Mouse (Mus musculus) megakaryocyte, adult 5-6 weeks (primary cell): ENCODE measurements around the gene Nup133. TPM values are rescaled to one million over a fixed set of nuclear protein-coding genes. Genes with fewer than 3 reads are reported as not detected.
A peak's percentile ranks its signal among the peaks of the same experiment; 100 is the strongest.
"Not testable (repeated sequence)": the region's sequence is repeated elsewhere in the genome, so short reads cannot be mapped to it uniquely, and the experiment has no call there.

ENCODE experiments used
- ATAC-seq: 2 replicates; pipeline ENCODE4 v1.8.0; 2016; ENCODE audit warnings: mild to moderate bottlenecking, inconsistent platforms; ENCODE audit not compliant: poor library complexity, severe bottlenecking
- total RNA-seq, 2 experiments: library from RNA; stranded (forward) in 1 of 2; stranded (reverse) in 1 of 2; fragments of 153-499, 151-499 nt in 1 of 2; fragments of 221-1000, 200-1000 nt in 1 of 2; gene quantifications; 2 replicates each; pipeline versions ENCODE4 v1.2.3 to v1.2.4; 2015 to 2017

The Nup133 gene
- total RNA-seq (2015) (10.9 and 15.0 TPM in 2 replicates), total RNA-seq (2017) (15.3 and 17.4 TPM in 2 replicates)

DNA sequence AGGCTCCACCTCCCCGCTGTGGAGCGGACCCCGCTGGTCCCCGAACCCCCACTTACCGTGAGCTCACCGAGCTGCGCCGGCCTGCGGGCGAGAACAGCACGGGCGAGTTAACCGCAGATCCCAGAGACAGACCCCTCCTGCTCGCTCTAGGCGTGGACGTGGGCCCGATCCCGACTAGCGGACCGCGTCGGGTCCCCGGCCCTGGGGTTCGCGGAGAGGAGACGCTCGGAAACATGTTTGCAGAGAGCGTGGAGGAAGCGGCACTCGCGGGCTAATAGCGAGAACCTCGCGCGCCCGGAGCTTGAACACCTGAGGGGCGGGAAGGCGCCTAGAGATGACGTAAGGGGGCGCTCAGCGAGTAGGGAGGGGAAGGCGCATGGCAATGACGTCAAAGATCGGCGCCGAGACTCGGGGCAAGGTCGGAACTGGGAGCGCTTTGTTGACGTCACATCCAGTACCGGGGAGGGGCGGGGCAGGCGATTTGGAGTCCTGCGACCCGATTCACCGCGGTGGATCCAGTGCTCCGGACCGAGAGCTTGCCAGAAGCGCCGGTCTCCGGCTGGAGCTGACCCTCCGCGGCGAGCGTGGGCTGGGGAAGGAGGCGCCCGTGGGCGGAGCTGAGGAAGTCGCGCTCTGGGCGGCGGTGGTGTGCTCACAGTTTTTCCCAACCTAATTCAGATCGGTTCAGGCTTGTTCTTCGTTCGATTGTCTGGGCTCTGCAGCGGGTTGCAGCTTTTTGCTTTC lies at the start of gene Nup133:
Gene Nup133 (minus strand): TSS at position 324 of the 744 bp plus-strand sequence.
- ATAC-seq, result peak; percentile 95

DNA sequence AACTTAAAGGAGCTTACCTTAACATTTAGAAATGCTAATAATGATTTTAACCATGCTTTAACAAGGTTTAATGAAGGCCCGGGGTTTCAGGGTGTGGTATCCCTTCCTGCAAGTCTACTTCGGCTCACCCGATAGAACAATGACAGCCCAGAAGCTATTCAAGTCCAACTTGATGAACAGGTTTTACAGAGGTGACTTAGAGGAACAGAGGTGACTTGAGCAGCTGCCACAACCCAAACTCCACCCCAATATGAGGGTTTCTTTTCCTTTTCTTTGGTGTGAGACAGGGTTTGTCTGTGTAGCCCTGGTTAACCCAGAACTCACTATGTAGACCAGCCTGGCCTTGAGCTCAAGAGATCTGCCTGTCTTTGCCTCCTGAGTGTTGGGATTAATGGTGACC lies 44.9 kb upstream of the Nup133 start:
- no peak for ATAC-seq

DNA sequence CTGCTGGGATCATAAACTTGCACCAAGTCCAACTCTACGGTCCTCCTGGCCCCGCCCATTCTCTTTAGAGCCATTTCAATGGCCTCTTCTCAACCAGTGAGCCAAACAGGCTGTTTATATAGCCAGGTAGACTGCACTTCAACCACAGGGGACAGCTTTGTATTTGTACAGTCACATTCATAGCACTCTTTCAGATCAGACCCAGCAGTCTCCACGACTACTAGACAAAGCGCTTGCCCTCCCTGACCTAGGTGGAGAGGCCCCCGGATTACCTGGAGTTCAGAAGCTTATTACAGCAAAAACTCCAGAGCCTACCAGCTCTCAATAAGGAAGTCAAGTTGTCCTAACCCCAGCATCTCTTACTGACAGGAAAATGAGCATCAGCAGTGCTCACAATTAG lies 44.5 kb upstream of the Nup133 start:
- no peak for ATAC-seq

DNA sequence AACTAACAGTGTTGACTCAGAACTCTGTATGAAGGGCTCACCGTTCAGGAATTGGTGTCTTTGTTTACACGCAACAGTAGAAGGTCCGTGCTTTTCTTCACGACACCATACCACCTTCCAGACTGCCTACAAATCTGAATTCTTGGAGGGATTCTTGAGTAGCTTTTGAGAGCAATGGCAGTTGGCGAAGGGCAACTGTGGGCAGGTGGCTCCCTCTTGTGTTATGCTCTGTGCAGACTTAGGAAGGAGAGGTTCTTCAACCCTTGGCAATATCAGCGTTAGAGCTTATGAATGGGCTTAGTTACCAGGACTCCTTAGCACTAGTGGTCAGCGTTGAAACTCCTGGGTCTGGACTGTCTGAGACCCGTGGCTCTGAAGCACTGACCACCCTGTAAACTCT lies 43.5 kb upstream of the Nup133 start:
- ATAC-seq, result peak; percentile 21; the same call in 1 of the 2 replicates

DNA sequence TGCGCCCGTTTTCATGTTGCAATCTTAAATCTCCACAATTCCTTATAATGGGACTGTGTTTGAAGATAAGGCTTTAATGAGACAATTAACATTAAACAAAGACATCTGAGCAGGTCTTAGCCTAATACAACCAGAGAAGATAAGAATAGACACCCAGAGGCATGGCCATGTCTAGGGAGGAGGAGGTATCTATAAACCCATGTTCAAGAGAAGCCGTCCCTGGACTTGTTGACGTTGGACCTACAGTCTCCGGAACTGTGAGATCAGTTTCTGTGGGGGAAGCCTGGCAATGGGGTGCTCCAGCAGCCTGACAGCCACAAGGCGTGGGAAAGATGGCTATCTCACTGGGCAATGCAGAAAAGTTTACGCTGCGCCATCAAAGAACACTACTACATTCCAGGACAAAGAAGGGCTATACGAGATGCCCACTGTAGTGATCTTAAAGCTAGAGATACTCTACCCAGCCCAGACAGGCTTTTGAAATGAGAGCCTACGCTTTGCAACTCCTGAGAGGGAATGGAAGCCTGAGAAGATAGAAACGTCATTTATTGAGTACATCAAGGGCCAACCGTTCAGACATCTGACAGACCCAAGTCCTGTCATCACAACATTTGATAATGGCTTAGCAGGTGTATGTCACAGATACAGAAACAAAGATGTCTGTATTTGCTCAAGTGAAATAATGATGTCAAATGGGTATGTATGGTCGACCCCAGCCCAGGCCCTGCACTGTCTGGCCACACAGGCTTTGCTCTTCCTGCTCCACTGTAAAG lies 41.4 kb upstream of the Nup133 start:
- no peak for ATAC-seq

DNA sequence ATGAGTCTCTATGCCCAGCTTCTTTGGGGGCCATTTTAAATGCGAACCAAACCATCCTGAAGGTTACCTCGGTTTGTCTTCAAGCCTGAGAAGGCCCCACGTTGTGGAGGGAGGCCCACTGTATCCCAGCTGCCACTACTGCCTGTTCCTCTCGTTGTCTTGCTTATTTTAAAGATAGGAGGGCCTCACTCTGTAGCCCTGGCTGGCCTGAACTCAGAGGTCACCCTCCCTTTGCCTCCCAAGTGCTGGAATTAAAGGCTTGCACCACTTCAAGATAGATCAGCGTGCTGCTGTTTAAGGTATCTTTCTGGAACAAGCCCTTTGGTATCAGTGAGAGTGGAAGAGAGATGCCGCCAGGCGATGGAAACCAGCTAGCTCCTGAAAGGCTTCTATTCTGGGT lies 40.1 kb upstream of the Nup133 start:
- no peak for ATAC-seq

DNA sequence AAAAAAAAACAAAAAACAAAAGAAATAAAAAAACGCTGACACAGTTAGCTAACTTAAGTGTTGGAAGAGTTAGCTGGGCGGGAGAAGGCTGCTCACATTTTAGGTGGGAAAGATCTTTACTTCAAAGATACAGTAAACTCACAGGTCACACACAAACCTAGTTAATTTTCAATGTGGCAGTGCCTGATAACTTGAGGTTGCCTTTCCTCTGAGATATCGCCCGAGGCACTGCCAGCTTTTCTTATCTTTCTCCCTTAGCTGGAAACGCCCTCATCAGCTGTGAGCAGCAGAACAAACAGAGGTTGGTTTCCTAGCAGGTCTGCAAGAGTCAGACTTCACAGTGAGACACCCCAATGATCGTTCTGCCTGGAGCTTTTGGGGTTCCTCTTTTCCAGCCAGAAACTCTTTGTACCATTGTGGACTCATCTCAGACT lies 39.6 kb upstream of the Nup133 start:
- peak; percentile 51; the same call in 1 of the 2 replicates for ATAC-seq

DNA sequence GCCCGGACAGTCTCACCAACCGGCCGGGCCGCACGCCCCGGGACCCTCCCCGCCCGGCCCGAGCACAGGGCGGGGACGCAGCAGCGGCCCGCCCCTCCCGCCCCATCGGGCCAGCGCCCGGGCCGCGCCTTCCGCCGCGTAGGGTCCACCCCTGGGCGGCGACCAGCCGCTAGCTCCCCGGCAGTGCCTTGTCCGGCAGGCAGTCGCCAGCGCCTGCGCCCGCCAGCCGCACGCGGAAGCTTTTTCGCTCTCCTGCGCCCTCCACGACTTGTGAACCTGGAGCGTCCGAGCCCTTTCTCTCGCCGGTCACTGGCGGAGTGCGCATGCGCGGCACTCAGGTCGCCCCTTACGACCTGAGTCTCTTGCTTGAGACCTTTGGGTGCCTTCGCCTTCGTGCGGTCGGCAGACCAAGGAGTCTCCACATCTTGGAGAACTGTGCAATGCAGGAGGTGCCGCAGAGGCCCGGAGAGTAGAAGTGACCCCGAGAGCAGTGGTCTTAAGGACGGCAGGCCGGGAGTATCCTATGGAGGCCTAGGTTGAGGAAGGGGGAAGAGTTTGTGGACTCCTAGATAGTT lies 33.8 kb upstream of the Nup133 start, which contains the start of gene Abcb10:
Gene Abcb10 (minus strand): TSS at position 297 of the 575 bp plus-strand sequence.
- peak; percentile 90 for ATAC-seq

DNA sequence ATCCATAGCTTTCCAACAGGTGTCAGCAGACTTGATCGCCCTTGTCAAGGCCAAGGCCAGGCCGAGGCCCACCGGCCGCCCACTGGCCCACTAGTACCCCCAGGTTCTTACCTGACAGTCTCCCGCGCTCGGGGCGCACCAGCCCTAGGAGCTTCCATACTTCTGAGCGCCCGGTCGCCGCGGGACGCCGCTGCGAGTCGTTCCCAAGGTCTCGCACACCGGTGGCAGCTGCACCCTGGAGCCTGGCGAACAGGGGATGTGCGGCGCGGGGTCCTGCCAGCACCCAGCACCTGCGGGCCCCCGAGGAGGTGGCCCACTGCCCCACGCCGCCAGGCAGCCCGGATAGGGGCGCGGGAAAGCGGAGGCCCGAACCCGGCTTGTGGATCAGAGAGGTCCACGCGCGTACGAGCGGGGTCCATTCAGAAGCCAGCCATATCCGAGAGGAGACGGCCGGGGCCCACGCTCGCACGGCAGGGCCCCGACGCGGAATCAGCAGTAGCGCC lies 33.3 kb upstream of the Nup133 start:
- no peak for ATAC-seq

DNA sequence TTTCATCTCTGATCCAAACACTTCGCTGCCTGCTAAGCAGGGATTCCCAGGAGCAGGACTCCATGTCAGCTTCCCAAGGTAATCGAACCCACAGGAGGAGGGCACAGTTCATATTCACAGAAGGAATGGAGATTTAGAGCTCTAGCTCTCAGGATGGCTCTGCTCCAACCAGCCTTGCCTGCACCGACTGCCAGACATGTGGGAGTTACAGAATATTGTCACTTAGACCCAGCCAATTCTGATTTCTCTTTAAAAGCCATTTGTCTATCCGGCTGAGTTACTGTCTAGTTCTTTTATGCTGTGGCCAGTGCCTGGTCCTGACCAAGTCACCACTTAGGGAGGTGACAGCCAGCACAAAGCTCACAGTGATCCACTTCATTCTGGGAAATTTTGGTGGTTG lies 32.6 kb upstream of the Nup133 start:
- ATAC-seq, result no peak

DNA sequence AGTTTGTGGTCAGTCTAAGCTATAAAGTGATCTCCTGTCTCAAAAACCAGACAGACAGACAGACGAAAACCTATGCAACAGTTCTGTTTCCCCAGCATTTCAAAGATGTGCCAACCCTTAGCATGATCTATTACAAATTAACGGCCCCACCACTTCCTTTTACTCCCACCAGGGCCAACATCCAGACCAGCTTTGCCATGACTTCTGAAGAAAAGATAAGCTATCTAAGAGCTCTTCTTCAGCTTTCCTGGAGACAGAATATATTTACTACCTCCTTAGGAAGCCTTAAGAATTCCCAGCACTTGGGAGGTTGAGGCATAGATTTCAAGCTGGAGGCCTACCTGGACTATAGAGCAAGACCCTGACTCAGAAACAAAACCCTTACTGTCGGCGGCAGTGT lies 31.2 kb upstream of the Nup133 start:
- no peak for ATAC-seq

DNA sequence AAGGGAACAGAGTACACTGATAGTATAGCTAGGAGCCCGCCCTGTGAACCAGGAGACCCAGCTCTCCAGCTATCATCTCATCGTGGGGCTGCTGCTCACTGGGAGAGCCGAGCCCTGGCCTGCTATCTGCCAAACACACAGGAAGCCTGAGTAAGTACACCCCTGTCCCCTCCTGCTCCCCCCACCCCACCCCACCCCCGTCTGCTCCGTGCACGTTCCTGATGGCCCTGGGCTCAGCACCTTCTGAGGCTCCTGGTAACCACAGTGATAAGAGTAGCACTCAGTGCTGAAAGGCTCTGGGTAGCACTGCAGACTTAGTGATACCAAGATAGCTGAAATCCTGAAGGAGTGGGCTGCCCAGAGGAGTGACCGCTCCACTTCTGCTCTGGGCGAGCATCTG lies 29.9 kb upstream of the Nup133 start:
- no peak for ATAC-seq

DNA sequence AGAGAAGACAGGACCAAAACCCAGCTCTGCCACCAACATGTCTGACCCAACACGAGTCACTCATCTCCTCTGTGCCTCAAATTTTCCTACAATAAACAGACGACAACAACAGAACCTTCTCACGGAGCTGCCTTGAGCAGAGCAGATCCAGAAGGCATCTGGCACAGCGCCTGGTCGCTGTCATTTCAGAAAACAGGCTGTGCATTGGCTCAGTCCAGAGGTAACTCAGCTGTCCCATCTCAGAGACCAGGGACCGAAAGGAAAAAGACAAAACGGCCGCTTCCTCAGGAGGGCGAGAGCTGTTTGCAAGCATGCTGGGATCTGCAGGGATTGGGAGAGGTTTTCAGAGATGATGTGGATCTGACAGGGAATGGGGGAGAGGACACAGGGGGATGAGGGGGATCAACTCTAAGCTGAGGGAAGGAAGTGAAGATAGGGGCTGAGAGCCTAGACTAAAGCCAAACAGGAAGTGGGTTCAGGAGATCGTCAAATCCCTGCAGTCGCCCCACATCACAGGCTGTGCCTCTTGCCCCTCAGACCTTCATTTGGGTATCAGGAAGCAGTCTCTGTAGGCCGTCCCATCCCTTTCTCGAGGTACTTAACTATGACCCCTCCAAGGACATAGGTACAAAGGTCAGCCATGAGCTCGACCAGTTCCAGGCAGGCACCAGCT lies 29.2 kb upstream of the Nup133 start:
- ATAC-seq, result no peak

DNA sequence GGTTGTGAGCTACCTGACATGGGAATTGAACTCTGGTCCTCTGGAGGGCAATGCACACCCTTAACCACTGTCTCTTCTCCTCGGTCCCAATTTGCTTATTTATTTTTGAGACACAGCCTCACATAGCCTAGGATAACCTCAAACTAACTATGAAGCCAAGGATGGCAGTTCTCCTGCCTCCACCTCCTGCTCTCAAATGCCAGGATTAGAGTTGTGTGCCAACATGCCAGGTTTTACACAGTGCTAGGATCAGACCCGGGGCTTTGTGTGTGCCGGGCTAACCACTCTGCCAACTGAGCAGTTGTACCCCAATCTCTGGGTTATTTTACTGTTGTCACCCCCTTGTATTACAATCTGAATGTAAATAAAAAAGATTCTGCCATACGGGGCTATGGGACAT lies 28.4 kb upstream of the Nup133 start:
- ATAC-seq, result no peak

DNA sequence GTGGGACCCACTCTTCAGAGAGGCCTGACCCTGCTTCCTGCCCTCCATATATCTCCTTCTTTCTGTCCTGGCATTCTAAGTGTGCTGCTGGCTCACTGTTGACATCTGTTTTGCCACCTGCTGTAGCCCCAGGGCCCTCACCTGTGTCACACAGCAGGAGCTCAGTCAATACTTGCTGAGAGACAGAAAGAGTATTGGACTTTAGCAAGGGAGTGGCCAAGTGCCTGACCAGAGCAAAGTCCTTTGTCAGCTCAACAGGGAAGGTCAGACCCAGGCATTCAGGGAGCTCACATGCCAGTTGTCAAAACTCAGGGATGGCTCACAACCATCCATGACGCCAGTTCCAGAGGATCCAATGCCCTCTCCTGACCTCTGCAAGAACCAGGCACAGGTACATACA lies 24.4 kb upstream of the Nup133 start:
- ATAC-seq, result no peak

DNA sequence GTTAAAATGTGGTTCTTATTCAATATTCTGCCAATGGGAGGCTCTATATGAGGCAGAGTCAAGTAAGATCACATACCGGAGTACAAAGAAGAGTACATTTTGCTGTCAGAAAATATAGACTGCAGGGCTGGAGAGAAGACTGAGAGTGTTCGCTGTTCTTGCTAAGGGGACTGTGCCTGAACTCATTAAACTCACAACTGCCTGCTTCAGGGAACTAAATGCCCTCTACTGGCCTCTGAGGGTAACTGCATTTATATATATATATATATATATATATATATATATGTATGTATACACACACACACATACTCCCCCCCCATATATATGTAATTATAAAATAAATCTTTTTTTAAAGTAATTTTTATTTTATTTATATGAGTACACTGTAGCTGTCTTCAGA lies 17.8 kb upstream of the Nup133 start:
- ATAC-seq, result peak; percentile 70

DNA sequence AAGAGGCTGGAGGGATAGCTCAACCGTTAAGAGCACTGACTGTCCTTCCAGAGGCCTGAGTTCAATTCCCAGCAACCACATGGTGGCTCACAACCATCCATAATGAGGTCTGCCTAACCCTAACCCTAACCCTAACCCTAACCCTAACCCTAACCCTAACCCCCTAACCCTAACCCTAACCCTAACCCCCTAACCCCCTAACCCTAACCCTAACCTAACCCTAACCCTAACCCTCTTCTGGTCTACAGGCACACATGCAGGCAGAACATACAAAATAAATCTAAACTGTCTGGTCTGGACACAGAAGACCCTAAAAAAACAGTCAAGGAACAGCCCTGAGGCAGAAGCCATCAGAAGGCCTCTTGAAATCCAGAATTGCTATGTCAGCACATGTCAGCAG lies 12.3 kb upstream of the Nup133 start:
- no peak for ATAC-seq

DNA sequence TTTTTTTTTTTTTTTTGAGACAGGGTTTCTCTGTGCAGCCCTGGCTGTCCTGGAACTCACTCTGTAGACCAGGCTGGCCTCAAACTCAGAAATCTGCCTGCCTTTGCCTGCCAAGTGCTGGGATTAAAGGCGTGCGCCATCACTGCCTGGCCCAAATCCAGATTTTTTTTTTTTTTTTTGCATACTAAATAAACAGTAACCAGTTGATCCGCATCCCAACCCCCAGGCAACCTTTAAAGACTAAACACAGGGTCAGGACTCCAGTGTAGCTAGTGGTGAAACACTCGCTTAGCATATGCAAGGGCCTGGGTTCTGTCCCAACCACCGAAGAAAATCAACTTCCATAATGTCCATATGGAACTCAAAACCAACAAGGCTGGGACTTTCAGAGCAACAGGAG lies 11.5 kb upstream of the Nup133 start:
- not testable (repeated sequence) for ATAC-seq

DNA sequence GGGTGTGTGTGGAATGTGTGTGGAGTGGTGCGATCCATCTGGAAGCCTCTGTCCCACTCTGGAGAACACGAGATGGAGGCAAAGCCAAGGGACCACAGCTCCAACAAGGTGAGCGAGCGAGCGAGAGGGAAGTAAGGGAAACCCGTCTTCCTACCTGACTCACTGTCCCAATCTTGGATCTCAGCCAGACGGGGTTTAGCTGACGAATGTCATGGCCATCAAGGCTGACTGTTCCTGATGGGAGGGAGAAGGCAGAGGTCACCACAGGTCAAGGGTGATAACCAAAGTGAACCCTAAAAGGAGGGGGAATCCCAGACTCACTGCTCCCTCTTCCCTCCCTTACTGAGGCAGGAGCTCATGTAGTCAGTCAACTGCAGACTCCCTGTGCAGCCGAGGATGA lies 11.0 kb upstream of the Nup133 start:
- ATAC-seq, result no peak

DNA sequence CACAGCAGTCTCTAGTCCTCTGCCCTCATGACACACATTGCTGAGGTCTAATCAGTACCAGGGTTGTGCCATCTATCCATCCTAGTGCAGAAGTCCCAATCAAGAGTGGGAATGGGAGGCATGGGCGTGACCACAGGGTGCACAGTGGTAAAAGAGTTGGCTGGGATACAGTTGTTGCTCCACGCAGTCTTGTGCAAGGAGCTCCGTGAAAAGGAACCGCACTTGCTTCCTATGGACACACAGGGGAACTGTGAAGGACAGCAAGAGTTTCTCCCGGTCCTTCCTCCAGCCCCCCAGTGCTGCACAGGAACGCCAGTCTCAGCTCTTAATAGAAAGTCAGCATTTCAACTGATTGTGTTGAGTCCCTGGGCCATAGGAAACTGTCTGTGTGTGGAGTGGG lies 10.4 kb upstream of the Nup133 start:
- peak; percentile 65 for ATAC-seq

DNA sequence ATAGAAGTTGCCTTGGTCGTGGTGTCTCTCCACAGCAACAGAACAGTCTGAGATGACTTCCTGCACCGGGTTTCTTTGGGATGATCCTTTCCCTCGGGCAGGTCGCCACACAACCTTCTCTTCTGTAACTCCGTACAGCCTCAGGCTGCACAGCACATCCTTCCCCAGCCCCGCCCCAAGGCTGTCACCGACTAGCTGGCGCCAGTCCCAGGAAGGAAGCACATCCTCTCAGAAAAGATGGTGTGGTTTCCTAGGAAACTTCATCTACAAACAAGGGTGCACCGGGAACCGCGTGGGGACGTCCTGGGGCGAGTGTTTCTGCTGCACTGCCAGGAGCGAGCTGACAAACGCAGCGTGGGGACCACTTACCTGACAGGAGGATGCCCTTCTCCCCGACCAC lies 9.1 kb upstream of the Nup133 start:
- ATAC-seq, result no peak
